Comparison of ENCODE assay signal across 18 mouse cellular contexts in the genomic region with DNA sequence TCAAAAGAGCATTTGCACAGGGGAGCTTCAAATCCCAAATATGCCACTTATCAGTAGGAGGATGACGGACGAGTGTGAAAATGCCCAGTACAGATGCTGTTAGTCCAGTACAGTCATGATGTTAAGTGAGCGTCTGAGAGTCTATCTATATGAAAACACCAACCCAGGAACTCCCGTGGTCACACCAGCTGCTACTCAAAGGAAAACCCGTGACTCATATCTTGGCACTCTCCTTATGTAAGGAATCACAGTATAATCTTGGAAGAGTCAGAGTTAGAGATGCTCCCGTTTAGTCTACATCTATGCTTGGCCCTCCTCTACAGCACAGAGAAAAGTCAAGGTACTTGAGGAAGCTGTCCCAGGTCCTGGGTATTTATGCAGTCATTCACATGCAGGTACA.
DNase-seq lines count a peak whose midpoint lies in the region; ATAC-seq lines count a peak whose summit lies in the region.
"Had no signal": no experiment of that assay in that cellular context is flagged by ENCODE, and none has a peak within 500 bp of the region (broad histone marks: within the 10 kb centered on the region; RNA-seq: fewer than 3 reads in every experiment).

No protein-coding gene starts in this region.

- H3K9me3 ChIP-seq in midbrain, embryonic 11.5 days (ENCODE audit: control insufficient read depth, low read length) = no peaks in the 10 kb centered on the region
- no peaks in the 10 kb centered on the region for H3K9me3 ChIP-seq in midbrain, embryonic 14.5 days (ENCODE audit: control insufficient read depth, low read length)
- H3K9me3 ChIP-seq: embryonic facial prominence, embryonic 10.5 days; heart, embryonic 15.5 days; hindbrain, embryonic 12.5 days; limb, embryonic 10.5 days; midbrain, embryonic 15.5 days had no signal

- no peaks in the 10 kb centered on the region for H3K27me3 ChIP-seq in midbrain, embryonic 11.5 days (ENCODE audit: control insufficient read depth, insufficient read depth, low read length)
- H3K27me3 ChIP-seq in midbrain, embryonic 14.5 days (ENCODE audit: control insufficient read depth, insufficient read depth, low read length) = no peaks in the 10 kb centered on the region
- H3K27me3 ChIP-seq: heart, embryonic 15.5 days; hindbrain, embryonic 12.5 days; midbrain, embryonic 15.5 days had no signal

- peak; percentile 71 to 83 for DNase-seq in frontal cortex, adult 2 months (ENCODE audit: extremely low spot score in 1 of 2, low spot score in 1 of 2)
- no peak for DNase-seq in frontal cortex, postnatal 10 days (ENCODE audit: low spot score in 2 of 2)
- DNase-seq in midbrain, embryonic 11.5 days (ENCODE audit: low spot score, missing footprints) = peak; percentile 35
- DNase-seq in midbrain, embryonic 14.5 days = no peak
- peak; percentile 20 to 28 for DNase-seq in cerebellum, postnatal 10 days
- DNase-seq in left cerebral cortex, postnatal 36 days (ENCODE audit: low spot score in 2 of 2) = peak; percentile 49 to 50
- DNase-seq: gastrocnemius, postnatal 14 days; heart, adult 2 months; lung, embryonic 14.5 days; retina, postnatal 1 day had no signal

- no peak overlapping the region for H3K27ac ChIP-seq in midbrain, embryonic 11.5 days (ENCODE audit: low read depth, low read length)
- no peak overlapping the region for H3K27ac ChIP-seq in midbrain, embryonic 14.5 days (replicated peaks; ENCODE audit: low read depth, low read length)
- H3K27ac ChIP-seq: embryonic facial prominence, embryonic 10.5 days; heart, adult 2 months; heart, embryonic 15.5 days; hindbrain, embryonic 12.5 days; midbrain, embryonic 15.5 days had no signal

- no peak for ATAC-seq in midbrain, embryonic 11.5 days (ENCODE audit: low FRiP score)
- no peak for ATAC-seq in midbrain, embryonic 14.5 days (ENCODE audit: low FRiP score, low TSS enrichment)
- ATAC-seq in monocyte, adult 5-6 weeks (replicated peaks; ENCODE audit: insufficient number of reproducible peaks, low FRiP score, low TSS enrichment, poor library complexity, severe bottlenecking) = no peak
- ATAC-seq: forebrain, embryonic 14.5 days; midbrain, embryonic 15.5 days had no signal

- intact Hi-C loops in left cerebral cortex, postnatal 36 days (cut with DNase I) = no loop called here

- no peaks in the 10 kb centered on the region for H3K4me1 ChIP-seq in midbrain, embryonic 11.5 days (ENCODE audit: control insufficient read depth, insufficient read depth, low read length)
- no peaks in the 10 kb centered on the region for H3K4me1 ChIP-seq in midbrain, embryonic 14.5 days (ENCODE audit: control insufficient read depth, insufficient read depth, low read length)
- H3K4me1 ChIP-seq: embryonic facial prominence, embryonic 10.5 days; hindbrain, embryonic 12.5 days; midbrain, embryonic 15.5 days had no signal

- 93% methylated on average over 6 of the region's 6 CpGs for WGBS in midbrain, embryonic 11.5 days
- WGBS in midbrain, embryonic 14.5 days = 93% methylated on average over 6 of the region's 6 CpGs

- H3K4me3 ChIP-seq in midbrain, embryonic 11.5 days (ENCODE audit: low read depth, low read length) = no peak overlapping the region
- no peak overlapping the region for H3K4me3 ChIP-seq in midbrain, embryonic 14.5 days (replicated peaks; ENCODE audit: low read depth, low read length)
- H3K4me3 ChIP-seq: embryonic facial prominence, embryonic 10.5 days; heart, adult 2 months; heart, embryonic 15.5 days; hindbrain, embryonic 12.5 days; limb, embryonic 10.5 days; midbrain, embryonic 15.5 days had no signal

- no peak overlapping the region for H3K9ac ChIP-seq in midbrain, embryonic 11.5 days (ENCODE audit: low read length)
- no peak overlapping the region for H3K9ac ChIP-seq in midbrain, embryonic 14.5 days (replicated peaks; ENCODE audit: low read length)
- H3K9ac ChIP-seq: heart, embryonic 15.5 days; hindbrain, embryonic 12.5 days; lung, embryonic 14.5 days; midbrain, embryonic 15.5 days had no signal

- H3K4me2 ChIP-seq in midbrain, embryonic 11.5 days = no peak overlapping the region
- no peak overlapping the region for H3K4me2 ChIP-seq in midbrain, embryonic 14.5 days (ENCODE audit: low read length)
- H3K4me2 ChIP-seq: heart, embryonic 15.5 days; hindbrain, embryonic 12.5 days; liver, embryonic 11.5 days; lung, embryonic 14.5 days; midbrain, embryonic 15.5 days had no signal

- H3K36me3 ChIP-seq in midbrain, embryonic 11.5 days (ENCODE audit: control insufficient read depth, insufficient read depth, low read length) = peaks cover 4% of the 10 kb centered on the region
- H3K36me3 ChIP-seq in midbrain, embryonic 14.5 days (ENCODE audit: control insufficient read depth, insufficient read depth, low read length) = peaks cover 67% of the 10 kb centered on the region

Comparison
In these comparisons a context has a peak if more than half of its experiments do, and no peak if none do; other contexts are left out.
1. DNase-seq: peak in frontal cortex, adult 2 months (2 of 2), midbrain, embryonic 11.5 days (single experiment), cerebellum, postnatal 10 days (2 of 2) and left cerebral cortex, postnatal 36 days (2 of 2); none in frontal cortex, postnatal 10 days (0 of 2) and midbrain, embryonic 14.5 days (single experiment).